ENCODE assay signal across 14 mouse cellular contexts in genomic region chr16:45104993-45105392, GRCm38 (mm10).
"Had no signal": no experiment of that assay in that cellular context is flagged by ENCODE, and none has a peak within 500 bp of the region (broad histone marks: within the 10 kb centered on the region; RNA-seq: fewer than 3 reads in every experiment).

No protein-coding gene starts in this region.

- DNase-seq: kidney, adult 8-10 months; kidney, postnatal 25 days; liver; liver, embryonic 13.5 days; liver, postnatal 0 days; lung, postnatal 14 days; thymus, postnatal 36 days had no signal

- H3K4me1 ChIP-seq: liver, embryonic 13.5 days; midbrain, embryonic 15.5 days; neural tube, embryonic 12.5 days; stomach, embryonic 15.5 days had no signal

- H3K4me3 ChIP-seq: liver, embryonic 13.5 days; lung, embryonic 15.5 days; megakaryocyte, embryonic 14.5 days; midbrain, embryonic 15.5 days; neural tube, embryonic 12.5 days; stomach, embryonic 15.5 days had no signal

- H3K27ac ChIP-seq: liver, embryonic 13.5 days; lung, embryonic 15.5 days; macrophage; midbrain, embryonic 15.5 days; neural tube, embryonic 12.5 days; stomach, embryonic 15.5 days had no signal

- H3K9me3 ChIP-seq: liver, embryonic 13.5 days; lung, embryonic 15.5 days; megakaryocyte, embryonic 14.5 days; midbrain, embryonic 15.5 days; neural tube, embryonic 12.5 days; stomach, embryonic 15.5 days had no signal

- H3K27me3 ChIP-seq: liver, embryonic 13.5 days; lung, embryonic 15.5 days; midbrain, embryonic 15.5 days; neural tube, embryonic 12.5 days; stomach, embryonic 15.5 days had no signal

- H3K9ac ChIP-seq: liver, embryonic 13.5 days; liver, postnatal 0 days; lung, embryonic 15.5 days; midbrain, embryonic 15.5 days; neural tube, embryonic 12.5 days; stomach, embryonic 15.5 days had no signal

- ATAC-seq: liver, postnatal 0 days; midbrain, embryonic 15.5 days had no signal

- H3K4me2 ChIP-seq: liver, embryonic 13.5 days; lung, embryonic 15.5 days; midbrain, embryonic 11.5 days; midbrain, embryonic 15.5 days; neural tube, embryonic 12.5 days; stomach, embryonic 15.5 days had no signal

- H3K36me3 ChIP-seq: liver, embryonic 13.5 days; lung, embryonic 15.5 days; midbrain, embryonic 15.5 days; neural tube, embryonic 12.5 days; stomach, embryonic 15.5 days had no signal
